Mouse (Mus musculus): Measurements from ENCODE around the gene Rnf212. TPM values are rescaled to one million over a fixed set of nuclear protein-coding genes. Genes with fewer than 3 reads are reported as not detected.

Rnf212 gene
- polyA plus RNA-seq (2015; fragmentation: Nextera tagmentation; extraction: Ambion mirVana), result 1.2 and 1.6 TPM in 2 replicates

DNA sequence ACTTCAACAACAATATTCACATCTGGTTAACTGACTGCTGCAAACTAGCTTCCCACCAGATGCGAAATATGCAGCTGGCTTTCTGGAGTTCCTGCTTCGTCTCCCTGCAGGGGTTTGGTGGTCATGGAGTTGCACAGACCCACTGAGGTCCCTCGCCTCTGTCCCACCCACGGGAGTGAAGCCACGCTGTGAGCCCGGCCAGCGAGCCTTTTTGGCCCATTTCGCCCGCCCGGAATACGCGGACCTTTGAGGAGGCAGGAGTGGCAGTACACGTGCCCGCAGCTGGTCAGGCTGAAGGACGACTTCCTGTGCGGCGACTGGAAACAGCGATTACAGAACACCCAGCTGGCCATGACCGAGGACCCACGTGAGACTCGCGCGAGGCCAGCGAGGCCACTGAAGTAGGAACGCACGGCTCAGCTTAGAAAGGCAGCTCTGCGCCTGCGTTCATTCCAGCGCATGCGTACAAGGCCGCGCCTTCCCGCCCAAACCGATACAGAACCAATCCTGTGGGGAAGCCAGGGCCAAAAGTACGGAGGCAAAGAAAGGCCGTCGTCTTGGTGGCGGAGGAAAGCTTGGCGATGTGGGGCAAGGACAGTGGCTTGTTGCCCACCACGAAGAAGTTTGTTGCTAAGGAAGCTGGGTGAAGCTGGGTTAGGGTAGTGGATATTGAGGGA is at the start of gene Rnf212:
TSS of gene Rnf212 (minus strand) at position 353 of the 677 bp plus-strand sequence.

DNA sequence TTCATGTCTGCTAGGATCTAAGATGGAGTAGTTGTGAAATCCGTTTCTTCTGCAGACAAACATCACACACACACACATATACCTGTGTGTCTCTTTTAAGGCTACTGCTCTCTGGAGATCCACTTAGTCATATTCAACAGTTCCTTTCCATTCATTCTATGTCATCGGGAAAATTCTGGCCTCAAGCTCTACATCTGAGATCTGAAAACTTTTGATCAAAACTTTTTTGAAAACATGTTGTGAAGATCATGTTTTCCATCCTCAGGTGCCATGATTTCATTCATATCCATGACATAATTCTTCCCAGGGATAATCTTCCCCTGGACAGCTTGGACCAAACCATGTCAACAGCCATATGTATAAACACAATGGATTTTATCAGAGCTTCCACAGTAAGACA is 34.0 kb upstream of the Rnf212 start, which contains the start of gene Vmn2r8:
TSS of gene Vmn2r8 (minus strand) at position 101 of the 400 bp plus-strand sequence.

DNA sequence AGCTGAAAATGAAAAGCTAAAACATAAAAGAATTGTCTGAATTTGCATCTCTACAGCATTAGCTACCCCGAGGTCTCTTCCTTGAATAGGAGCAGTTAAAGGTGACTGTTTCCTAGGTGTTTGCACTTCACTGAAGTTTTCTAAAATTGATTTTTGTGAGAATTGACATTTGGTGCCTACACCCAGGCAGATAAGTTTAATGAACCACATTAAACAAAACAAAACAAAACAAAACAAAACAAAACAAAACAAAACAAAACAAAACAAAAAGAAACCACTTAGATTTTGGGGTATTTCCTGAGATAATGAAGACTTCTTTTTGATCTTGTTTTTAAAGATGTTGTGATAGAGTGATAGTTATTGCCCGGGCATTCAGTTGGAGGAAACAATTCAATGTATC is 20.5 kb upstream of the Rnf212 start, which contains the start of gene Tmed11:
TSS of gene Tmed11 (minus strand) at position 101 of the 400 bp plus-strand sequence.

DNA sequence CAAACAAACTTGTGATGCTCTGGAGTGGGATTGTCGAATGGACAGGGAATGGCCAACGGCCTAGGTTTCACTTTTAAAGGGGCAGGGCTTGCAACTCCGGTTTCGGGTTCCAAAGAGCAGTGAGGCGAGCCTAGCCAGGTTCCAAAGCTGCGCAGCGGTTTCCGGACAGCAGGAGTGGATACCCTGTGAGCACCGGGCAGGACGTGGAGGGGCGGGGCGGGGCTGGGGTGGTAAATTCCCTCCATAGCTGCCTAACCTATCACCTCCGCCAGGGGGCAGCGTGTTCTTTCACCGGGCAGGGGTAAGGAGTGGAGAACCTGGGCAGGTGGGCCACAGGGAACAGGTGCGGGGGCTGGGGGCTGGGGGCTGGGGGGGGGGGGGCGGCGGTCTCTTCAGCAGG is 82.5 kb downstream of the Rnf212 start, which contains the start of gene Fgfrl1:
TSS of gene Fgfrl1 (plus strand) at position 112 of the 400 bp plus-strand sequence.

Other genes with a start within 250 kb of the Rnf212 start
- gene Cplx1, start 225.0 kb downstream of the Rnf212 start, polyA plus RNA-seq (2015; fragmentation: Nextera tagmentation; extraction: Ambion mirVana), result 0.12 TPM in 1 of 2 replicates, not detected in the other
- gene Gak, start 145.2 kb downstream of the Rnf212 start, polyA plus RNA-seq (2015; fragmentation: Nextera tagmentation; extraction: Ambion mirVana), result 25.4 and 27.5 TPM in 2 replicates
- 13.6 and 15.8 TPM in 2 replicates for gene Tmem175, start 145.2 kb downstream of the Rnf212 start, polyA plus RNA-seq (2015; fragmentation: Nextera tagmentation; extraction: Ambion mirVana)
- 4.3 and 5.1 TPM in 2 replicates for gene Idua, start 114.7 kb downstream of the Rnf212 start, polyA plus RNA-seq (2015; fragmentation: Nextera tagmentation; extraction: Ambion mirVana)
- 2.6 and 4.0 TPM in 2 replicates for gene Dgkq, start 105.3 kb downstream of the Rnf212 start, polyA plus RNA-seq (2015; fragmentation: Nextera tagmentation; extraction: Ambion mirVana)
- gene Slc26a1, start 99.4 kb downstream of the Rnf212 start, polyA plus RNA-seq (2015; fragmentation: Nextera tagmentation; extraction: Ambion mirVana), result 8.5 and 11.3 TPM in 2 replicates
- gene Fgfrl1, start 82.6 kb downstream of the Rnf212 start, polyA plus RNA-seq (2015; fragmentation: Nextera tagmentation; extraction: Ambion mirVana), result 8.7 and 9.4 TPM in 2 replicates
- 0.28 TPM in 1 of 2 replicates, not detected in the other for gene Tmed11, start 20.4 kb upstream of the Rnf212 start, polyA plus RNA-seq (2015; fragmentation: Nextera tagmentation; extraction: Ambion mirVana)
- not detected in 2 replicates for gene Vmn2r8, start 33.9 kb upstream of the Rnf212 start, polyA plus RNA-seq (2015; fragmentation: Nextera tagmentation; extraction: Ambion mirVana)
- not detected in 2 replicates for gene Vmn2r9, start 77.6 kb upstream of the Rnf212 start, polyA plus RNA-seq (2015; fragmentation: Nextera tagmentation; extraction: Ambion mirVana)
- not detected in 2 replicates for gene Vmn2r10, start 231.5 kb upstream of the Rnf212 start, polyA plus RNA-seq (2015; fragmentation: Nextera tagmentation; extraction: Ambion mirVana)

Measured in spleen, postnatal 0 days (tissue).